Mouse (Mus musculus) hindbrain, postnatal 0 days (tissue): Measurements from ENCODE around the gene Pea15a. TPM values are rescaled to one million over a fixed set of nuclear protein-coding genes. Genes with fewer than 3 reads are reported as not detected.

Experiments used
- ATAC-seq: fragments of 200-750 bp; cut with Nextera tagmentation; 2 replicates; pipeline ENCODE4 v1.8.0; 2017; ENCODE audit warnings: mild to moderate bottlenecking, moderate TSS enrichment, moderate library complexity
- DNase-seq: peaks from one replicate; pipeline ENCODE4 v3.0.0-alpha.2; 2015; ENCODE audit warnings: low spot score
- H3K27ac ChIP-seq: fragments of 300-500 bp; sonication (generic); 2 replicates; pipeline ENCODE4 v1.5.1; 2014; ENCODE audit warnings: mild to moderate bottlenecking
- H3K27me3 ChIP-seq: fragments of 300-500 bp; sonication (generic); 2 replicates; pipeline ENCODE4 v1.6.1; 2014; ENCODE audit warnings: low read length, mixed read lengths; ENCODE audit not compliant: insufficient read depth
- H3K36me3 ChIP-seq: fragments of 300-500 bp; sonication (generic); 2 replicates; pipeline ENCODE4 v1.6.1; 2014; ENCODE audit warnings: low read length, mixed read lengths; ENCODE audit not compliant: insufficient read depth
- H3K4me1 ChIP-seq: fragments of 300-500 bp; sonication (generic); 2 replicates; pipeline ENCODE4 v1.6.1; 2014; ENCODE audit warnings: antibody characterized with exemption, low read length, mixed read lengths; ENCODE audit not compliant: insufficient read depth
- H3K4me2 ChIP-seq: fragments of 300-500 bp; sonication (generic); 2 replicates; pipeline ENCODE4 v1.6.1; 2014; ENCODE audit warnings: low read depth, mild to moderate bottlenecking, low read length, moderate library complexity, mixed read lengths
- H3K4me3 ChIP-seq: fragments of 300-500 bp; sonication (generic); 2 replicates; pipeline ENCODE4 v1.5.1; 2014; ENCODE audit warnings: low read length
- H3K9ac ChIP-seq: fragments of 300-500 bp; sonication (generic); replicated peaks from 2 replicates; pipeline ENCODE4 v1.6.1; 2014; ENCODE audit warnings: mild to moderate bottlenecking, low read length, moderate library complexity, mixed read lengths
- H3K9me3 ChIP-seq: fragments of 300-500 bp; sonication (generic); 2 replicates; pipeline ENCODE4 v1.6.1; 2016; ENCODE audit warnings: low read length, mixed read lengths
- CTCF ChIP-seq: IDR thresholded peaks from 2 replicates; pipeline ENCODE4 v1.5.1; 2016; ENCODE audit warnings: antibody characterized with exemption, control low read depth, low read depth
- WGBS: fragments of 180-500 bp; shearing (Covaris S2); extraction: QIAGEN DNeasy Blood & Tissue Kit; methylation state at CpG from one replicate; pipeline ENCODE4 v1.1.7; 2014; 5-methylcytosine and 5-hydroxymethylcytosine counted together
- polyA plus RNA-seq: library from polyadenylated mRNA; unstranded; fragments of >200 nt; fragmentation: Nextera tagmentation; extraction: Ambion mirVana; gene quantifications from 2 replicates; pipeline ENCODE4 v1.2.1, GENCODE M21; 2015
- total RNA-seq: library from RNA; depleted of rRNA; stranded (reverse); fragments of >200 nt; gene quantifications from 2 replicates; pipeline ENCODE4 v1.2.3, GENCODE M21; 2014; rRNA removed

The Pea15a gene
- total and polyA plus RNA-seq, 2 experiments from 2014 or later = 309 to 503 TPM

DNA sequence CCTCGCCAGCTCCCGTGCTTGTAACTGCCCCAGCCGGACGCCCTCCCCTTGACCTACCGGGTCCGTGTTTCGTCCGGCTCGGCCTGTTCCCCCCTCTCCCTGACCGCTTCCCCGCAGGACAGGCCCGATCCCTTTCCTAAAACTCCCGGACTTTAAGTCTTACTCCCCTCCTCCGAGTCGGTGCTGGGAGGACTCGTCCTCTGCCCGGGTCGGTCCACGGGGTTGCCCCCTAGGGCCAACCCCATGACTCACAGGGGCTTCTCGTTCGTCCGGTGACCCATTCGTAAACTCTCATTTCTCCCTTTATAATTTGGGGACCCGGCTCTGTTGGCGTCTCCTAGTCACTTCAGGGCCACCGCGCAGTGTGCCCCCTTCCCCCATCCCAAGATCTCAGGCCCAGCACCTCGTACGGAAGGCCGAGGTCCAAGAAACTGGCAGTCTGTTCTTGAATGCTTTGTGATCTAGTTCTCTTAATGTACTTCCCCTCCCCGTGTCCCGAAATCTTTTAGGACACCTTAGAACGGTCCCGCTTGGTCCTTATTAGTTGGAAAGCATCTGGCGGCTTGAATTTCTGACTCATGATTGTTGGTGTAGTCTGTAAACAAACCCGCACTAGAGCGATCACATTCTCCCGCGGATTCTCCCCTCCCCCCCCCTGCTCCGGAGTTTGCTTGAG lies 58.2 kb downstream of the Pea15a start:
- DNase-seq = peak; percentile 46
- no peak for ATAC-seq
- WGBS = under 1% methylated on average over 40 of the region's 40 CpGs
- H3K4me3 ChIP-seq = peak overlapping the region; percentile 97
- H3K4me2 ChIP-seq = peak overlapping the region; percentile 77
- peaks cover 5% of the 10 kb centered on the region; the same call in 1 of the 2 replicates for H3K36me3 ChIP-seq
- TF ChIP-seq CTCF = no peak
- H3K27me3 ChIP-seq = no peaks in the 10 kb centered on the region
- peaks cover 11% of the 10 kb centered on the region for H3K4me1 ChIP-seq
- peak overlapping the region; percentile 98 for H3K27ac ChIP-seq
- H3K9me3 ChIP-seq = no peaks in the 10 kb centered on the region
- H3K9ac ChIP-seq = peak overlapping the region; percentile 100

DNA sequence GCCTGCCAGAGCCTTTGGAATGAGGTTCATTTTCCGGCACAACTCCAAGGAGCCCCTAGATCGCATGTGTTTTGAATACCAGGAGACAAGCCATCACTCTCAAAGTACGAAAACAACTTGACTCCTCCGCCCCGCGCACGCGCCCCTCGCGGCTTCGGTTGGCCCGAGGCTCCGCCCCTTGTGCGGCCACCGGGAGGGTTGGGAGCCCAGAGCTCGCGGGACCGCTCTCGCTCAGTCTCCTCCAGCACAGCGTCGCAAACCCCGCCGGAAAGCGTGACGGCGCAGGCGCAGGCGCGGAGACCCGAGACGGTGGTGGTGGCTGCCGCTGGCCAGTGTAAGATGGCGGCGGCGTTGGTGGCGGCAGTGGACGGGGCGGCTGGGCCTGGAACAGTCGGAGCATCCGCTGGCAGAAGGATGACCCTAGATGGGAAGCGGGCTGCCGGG lies 58.7 kb downstream of the Pea15a start, which contains the start of gene Dcaf8:
Gene Dcaf8, plus strand, starts transcription at position 250 of the 444 bp plus-strand sequence.
- peak within 1 kb of the TSS; percentile 97 for H3K4me3 ChIP-seq
- under 1% methylated on average over 41 of the region's 42 CpGs for WGBS
- no peaks in the 10 kb centered on the region for H3K9me3 ChIP-seq
- peak within 1 kb of the TSS; percentile 100 for H3K9ac ChIP-seq
- peak; percentile 99 for ATAC-seq
- H3K4me1 ChIP-seq = peaks cover 11% of the 10 kb centered on the region
- H3K27me3 ChIP-seq = no peaks in the 10 kb centered on the region
- H3K27ac ChIP-seq = peak within 1 kb of the TSS; percentile 98
- no peak for TF ChIP-seq CTCF
- peaks cover 5% of the 10 kb centered on the region; the same call in 1 of the 2 replicates for H3K36me3 ChIP-seq
- peak; percentile 98 for DNase-seq
- H3K4me2 ChIP-seq = peak within 1 kb of the TSS; percentile 77

Other genes with a start within 250 kb of the Pea15a start
- 86.6 and 117 TPM in 2 replicates for gene Vangl2, start 178.4 kb downstream of the Pea15a start, total RNA-seq
- 33.0 and 36.5 TPM in 2 replicates for gene Vangl2, start 178.4 kb downstream of the Pea15a start, polyA plus RNA-seq
- gene Nhlh1, start 149.2 kb downstream of the Pea15a start, total RNA-seq = 13.3 and 17.3 TPM in 2 replicates
- 2.3 and 2.4 TPM in 2 replicates for gene Nhlh1, start 149.2 kb downstream of the Pea15a start, polyA plus RNA-seq
- gene Copa, start 124.3 kb downstream of the Pea15a start, total RNA-seq = 189 and 191 TPM in 2 replicates
- gene Copa, start 124.3 kb downstream of the Pea15a start, polyA plus RNA-seq = 136 and 142 TPM in 2 replicates
- 77.5 and 86.9 TPM in 2 replicates for gene Ncstn, start 124.0 kb downstream of the Pea15a start, total RNA-seq
- gene Ncstn, start 124.0 kb downstream of the Pea15a start, polyA plus RNA-seq = 95.0 and 101 TPM in 2 replicates
- 185 and 203 TPM in 2 replicates for gene Pex19, start 80.0 kb downstream of the Pea15a start, total RNA-seq
- gene Pex19, start 80.0 kb downstream of the Pea15a start, polyA plus RNA-seq = 140 and 144 TPM in 2 replicates
- gene Dcaf8, start 58.7 kb downstream of the Pea15a start, total RNA-seq = 67.1 and 73.0 TPM in 2 replicates
- 73.1 and 79.1 TPM in 2 replicates for gene Dcaf8, start 58.7 kb downstream of the Pea15a start, polyA plus RNA-seq
- 0.78 and 2.4 TPM in 2 replicates for gene Casq1, start 13.1 kb upstream of the Pea15a start, total RNA-seq
- gene Casq1, start 13.1 kb upstream of the Pea15a start, polyA plus RNA-seq = 1.7 and 2.0 TPM in 2 replicates
- 0.10 TPM in 1 of 2 replicates, not detected in the other for gene Atp1a4, start 51.6 kb upstream of the Pea15a start, total RNA-seq
- gene Atp1a4, start 51.6 kb upstream of the Pea15a start, polyA plus RNA-seq = 0.05 TPM in 1 of 2 replicates, not detected in the other
- gene Igsf8, start 54.8 kb upstream of the Pea15a start, total RNA-seq = 136 and 150 TPM in 2 replicates
- gene Igsf8, start 54.8 kb upstream of the Pea15a start, polyA plus RNA-seq = 90.2 and 90.8 TPM in 2 replicates
- 546 and 572 TPM in 2 replicates for gene Atp1a2, start 91.3 kb upstream of the Pea15a start, total RNA-seq
- gene Atp1a2, start 91.3 kb upstream of the Pea15a start, polyA plus RNA-seq = 119 and 123 TPM in 2 replicates
- gene Kcnj9, start 122.5 kb upstream of the Pea15a start, total RNA-seq = 8.0 and 9.8 TPM in 2 replicates
- gene Kcnj9, start 122.5 kb upstream of the Pea15a start, polyA plus RNA-seq = 3.6 and 4.2 TPM in 2 replicates
- gene Kcnj10, start 134.4 kb upstream of the Pea15a start, total RNA-seq = 8.6 and 10.0 TPM in 2 replicates
- 5.4 and 5.6 TPM in 2 replicates for gene Kcnj10, start 134.4 kb upstream of the Pea15a start, polyA plus RNA-seq
- 12.2 and 14.7 TPM in 2 replicates for gene Pigm, start 169.7 kb upstream of the Pea15a start, total RNA-seq
- 2.7 and 3.0 TPM in 2 replicates for gene Pigm, start 169.7 kb upstream of the Pea15a start, polyA plus RNA-seq